Mouse (Mus musculus): ENCODE results near the gene Cmtm6. TPM values are rescaled to one million over a fixed set of nuclear protein-coding genes. Genes with fewer than 3 reads are reported as not detected.
A peak's percentile ranks its signal among the peaks of the same experiment; 100 is the strongest.
"Not testable (repeated sequence)": the region's sequence is repeated elsewhere in the genome, so short reads cannot be mapped to it uniquely, and the experiment has no call there.

Cmtm6 gene
- total and polyA plus RNA-seq, 2 experiments from 2014 or later, result 17.9 to 24.8 TPM

DNA sequence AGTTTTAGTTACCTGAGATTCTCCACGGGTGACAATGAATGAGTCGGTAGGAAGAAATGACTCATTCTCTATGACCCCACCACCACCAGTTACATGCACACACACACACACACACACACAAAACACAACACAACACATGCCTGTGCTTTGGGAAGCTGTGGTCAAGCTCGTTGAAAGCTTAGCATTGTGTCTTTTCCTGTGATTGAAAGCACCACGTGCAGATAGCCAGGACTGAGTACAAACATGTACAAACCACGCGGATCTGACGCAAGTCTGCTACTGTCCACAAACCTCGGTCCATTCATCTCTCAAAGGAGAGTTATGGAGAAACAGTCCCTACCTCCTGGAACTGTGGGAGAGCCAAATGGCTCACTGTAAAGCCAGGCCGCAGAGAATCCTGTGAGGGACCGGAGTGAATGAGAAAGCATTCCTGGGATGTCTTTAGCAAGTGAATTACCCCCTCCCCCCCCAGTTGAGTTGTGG lies 40.8 kb upstream of the Cmtm6 start:
- Histone ChIP-seq H3K9ac (replicated peaks; ENCODE audit: low read length) (peak overlapping the region; percentile 99), H3K9me3 (ENCODE audit: low read length) (no peaks in the 10 kb centered on the region), H3K4me1 (ENCODE audit: insufficient read depth, low read length) (peaks cover 15% of the 10 kb centered on the region), H3K36me3 (ENCODE audit: insufficient read depth, low read length) (peaks cover 16% of the 10 kb centered on the region), H3K4me2 (ENCODE audit: low read depth, low read length) (peak overlapping the region; percentile 78), H3K27ac (no peak overlapping the region), H3K4me3 (ENCODE audit: low read length) (peak overlapping the region; percentile 98), H3K27me3 (ENCODE audit: insufficient read depth, low read length) (no peaks in the 10 kb centered on the region)
- ATAC-seq (no peak), DNase-seq (ENCODE audit: low spot score) (peak; percentile 18)
- WGBS, result 5% methylated on average over 10 of the region's 10 CpGs
- TF ChIP-seq CTCF (IDR thresholded peaks at IDR 0.05; ENCODE audit: low read depth), result no peak

DNA sequence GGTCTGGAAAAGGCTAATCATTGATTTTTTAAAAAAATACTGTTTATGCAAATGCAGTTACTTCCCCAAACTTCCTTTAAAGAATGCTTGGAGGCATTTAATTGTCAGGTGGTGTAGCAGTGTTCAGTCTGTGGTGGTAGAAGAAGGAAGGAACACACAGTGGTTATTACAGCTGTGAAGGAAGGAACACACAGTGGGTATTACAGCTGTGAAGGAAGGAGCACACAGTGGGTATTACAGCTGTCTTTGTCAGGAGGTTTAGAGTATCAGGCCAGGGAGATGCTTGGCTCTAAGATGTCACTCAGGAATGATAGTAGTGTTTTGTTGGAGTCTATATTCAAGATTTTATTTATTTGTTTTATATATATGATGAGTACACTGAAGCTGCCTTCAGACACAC lies 39.8 kb upstream of the Cmtm6 start:
- H3K4me1 ChIP-seq (ENCODE audit: insufficient read depth, low read length), result peaks cover 15% of the 10 kb centered on the region
- TF ChIP-seq CTCF (IDR thresholded peaks at IDR 0.05; ENCODE audit: low read depth), result no peak

DNA sequence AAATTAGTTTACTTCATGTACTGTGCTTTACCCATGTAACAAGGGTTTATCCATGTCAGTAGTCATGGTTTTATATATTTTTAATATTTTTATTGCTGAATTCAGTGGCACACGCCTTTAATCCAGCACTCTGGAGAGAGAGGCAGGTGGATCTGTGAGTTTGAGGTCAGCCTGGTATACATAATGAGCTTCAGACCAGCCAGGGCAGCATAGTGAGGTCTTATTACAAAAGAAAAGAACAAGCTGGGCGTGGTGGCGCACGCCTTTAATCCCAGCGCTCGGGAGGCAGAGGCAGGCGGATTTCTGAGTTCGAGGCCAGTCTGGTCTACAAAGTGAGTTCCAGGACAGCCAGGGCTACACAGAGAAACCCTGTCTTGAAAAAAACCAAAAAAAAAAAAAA lies 35.3 kb upstream of the Cmtm6 start:
- not testable (repeated sequence) for H3K9me3 ChIP-seq (ENCODE audit: low read length); H3K4me1 ChIP-seq (ENCODE audit: insufficient read depth, low read length); H3K27ac ChIP-seq; ATAC-seq; H3K9ac ChIP-seq (replicated peaks; ENCODE audit: low read length); H3K4me3 ChIP-seq (ENCODE audit: low read length); H3K27me3 ChIP-seq (ENCODE audit: insufficient read depth, low read length); DNase-seq (ENCODE audit: low spot score); H3K4me2 ChIP-seq (ENCODE audit: low read depth, low read length)
- WGBS, result 97% methylated on average over 8 of the region's 8 CpGs
- H3K36me3 ChIP-seq (ENCODE audit: insufficient read depth, low read length), result peaks cover 26% of the 10 kb centered on the region

More for the DNA sequence above, 39.8 kb upstream of the Cmtm6 start:
- ATAC-seq (no peak), DNase-seq (ENCODE audit: low spot score) (no peak)
- Histone ChIP-seq H3K27ac (no peak overlapping the region), H3K36me3 (ENCODE audit: insufficient read depth, low read length) (peaks cover 16% of the 10 kb centered on the region), H3K4me3 (ENCODE audit: low read length) (no peak overlapping the region), H3K9ac (replicated peaks; ENCODE audit: low read length) (0 out of 2 replicates have a peak overlapping the region, but pooled peaks have one; percentile 24), H3K27me3 (ENCODE audit: insufficient read depth, low read length) (no peaks in the 10 kb centered on the region), H3K9me3 (ENCODE audit: low read length) (no peaks in the 10 kb centered on the region), H3K4me2 (ENCODE audit: low read depth, low read length) (peak overlapping the region; percentile 78)

DNA sequence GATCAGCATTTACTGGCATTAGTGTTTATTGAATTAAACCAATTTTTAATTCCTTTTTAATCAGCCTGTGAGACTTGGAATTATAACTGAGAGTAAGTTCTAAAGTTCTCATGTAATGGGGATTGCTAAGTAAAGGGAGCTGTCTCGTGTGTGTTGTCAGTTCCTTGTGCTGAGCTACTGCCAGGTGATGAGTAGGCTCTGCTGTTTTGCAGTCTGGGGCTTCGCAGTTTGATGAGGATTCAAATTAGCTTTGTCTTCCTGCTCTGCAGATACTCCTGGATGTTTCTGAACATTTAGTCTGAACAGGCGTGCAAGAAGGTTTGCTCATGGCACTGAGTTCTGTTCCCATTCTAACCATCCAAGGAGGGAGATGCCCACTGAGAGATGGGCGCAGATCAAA lies 33.8 kb upstream of the Cmtm6 start:
- no peak for TF ChIP-seq CTCF (IDR thresholded peaks at IDR 0.05; ENCODE audit: low read depth)
- Histone ChIP-seq H3K9me3 (ENCODE audit: low read length) (no peaks in the 10 kb centered on the region), H3K4me3 (ENCODE audit: low read length) (no peak overlapping the region), H3K9ac (replicated peaks; ENCODE audit: low read length) (no peak overlapping the region), H3K4me2 (ENCODE audit: low read depth, low read length) (no peak overlapping the region), H3K27ac (no peak overlapping the region), H3K27me3 (ENCODE audit: insufficient read depth, low read length) (no peaks in the 10 kb centered on the region), H3K36me3 (ENCODE audit: insufficient read depth, low read length) (peaks cover 26% of the 10 kb centered on the region), H3K4me1 (ENCODE audit: insufficient read depth, low read length) (no peaks in the 10 kb centered on the region)
- DNase-seq (ENCODE audit: low spot score) (no peak), ATAC-seq (no peak)
- 87% methylated on average over 4 of the region's 4 CpGs for WGBS

GRCm38 (mm10) chr9:114697926-114698325 lies 33.0 kb upstream of the Cmtm6 start:
- Histone ChIP-seq H3K9me3 (ENCODE audit: low read length) (no peaks in the 10 kb centered on the region), H3K36me3 (ENCODE audit: insufficient read depth, low read length) (peaks cover 17% of the 10 kb centered on the region), H3K4me2 (ENCODE audit: low read depth, low read length) (no peak overlapping the region), H3K4me3 (ENCODE audit: low read length) (no peak overlapping the region), H3K4me1 (ENCODE audit: insufficient read depth, low read length) (no peaks in the 10 kb centered on the region), H3K27me3 (ENCODE audit: insufficient read depth, low read length) (no peaks in the 10 kb centered on the region), H3K27ac (no peak overlapping the region), H3K9ac (replicated peaks; ENCODE audit: low read length) (no peak overlapping the region)
- DNase-seq (ENCODE audit: low spot score) (no peak), ATAC-seq (no peak)
- TF ChIP-seq CTCF (IDR thresholded peaks at IDR 0.05; ENCODE audit: low read depth), result no peak
- WGBS, result 72% methylated on average over 5 of the region's 5 CpGs

- no peak for TF ChIP-seq CTCF (IDR thresholded peaks at IDR 0.05; ENCODE audit: low read depth)
- ATAC-seq (no peak), DNase-seq (ENCODE audit: low spot score) (no peak)
- Histone ChIP-seq H3K27ac (no peak overlapping the region), H3K9ac (replicated peaks; ENCODE audit: low read length) (no peak overlapping the region), H3K4me2 (ENCODE audit: low read depth, low read length) (no peak overlapping the region), H3K36me3 (ENCODE audit: insufficient read depth, low read length) (peaks cover 14% of the 10 kb centered on the region), H3K4me1 (ENCODE audit: insufficient read depth, low read length) (no peaks in the 10 kb centered on the region), H3K4me3 (ENCODE audit: low read length) (no peak overlapping the region), H3K27me3 (ENCODE audit: insufficient read depth, low read length) (no peaks in the 10 kb centered on the region), H3K9me3 (ENCODE audit: low read length) (no peaks in the 10 kb centered on the region)
- WGBS, result 54% methylated on average over 6 of the region's 6 CpGs
Measured at GRCm38 (mm10) chr9:114699262-114699661, 31.7 kb upstream of the Cmtm6 start.

DNA sequence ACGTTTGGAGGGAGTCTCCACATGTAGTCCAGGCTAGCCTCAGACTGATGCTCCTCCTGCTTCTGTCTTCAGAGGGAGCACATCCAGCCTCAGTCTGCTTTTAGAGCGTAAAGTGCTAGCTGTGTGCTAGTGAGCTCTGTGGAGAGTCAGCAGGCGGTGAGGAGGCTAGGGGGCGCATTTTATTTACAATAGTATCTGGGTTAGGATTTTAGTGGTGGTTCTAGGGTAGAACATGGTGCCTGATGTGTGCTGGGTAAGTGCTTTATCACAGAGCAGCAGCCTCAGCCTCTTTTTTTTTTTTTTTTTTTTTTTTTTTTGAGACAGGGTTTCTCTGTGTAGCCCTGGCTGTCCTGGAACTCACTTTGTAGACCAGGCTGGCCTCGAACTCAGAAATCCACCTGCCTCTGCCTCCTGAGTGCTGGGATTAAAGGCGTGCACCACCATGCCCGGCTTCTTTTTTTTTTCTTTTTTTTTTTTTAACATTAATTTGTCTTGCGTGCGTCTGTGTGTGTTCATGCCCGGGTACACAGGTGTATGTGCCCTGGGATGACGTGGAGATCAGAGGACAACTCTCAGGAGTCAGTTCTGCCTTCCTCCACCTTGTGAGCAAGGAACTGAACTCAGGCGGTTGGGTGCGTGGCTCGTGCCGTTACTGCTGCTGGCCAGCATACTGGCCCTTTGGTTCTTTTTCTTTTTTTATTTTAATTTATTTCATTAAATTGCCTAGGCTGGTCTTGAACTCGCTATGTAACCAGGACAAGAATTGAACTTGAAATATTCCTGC lies 30.8 kb upstream of the Cmtm6 start:
- H3K4me1 ChIP-seq (ENCODE audit: insufficient read depth, low read length), result no peaks in the 10 kb centered on the region
- 90% methylated on average over 15 of the region's 16 CpGs for WGBS
- H3K4me2 ChIP-seq (ENCODE audit: low read depth, low read length), result no peak overlapping the region
- no peak for ATAC-seq
- no peak overlapping the region for H3K9ac ChIP-seq (replicated peaks; ENCODE audit: low read length)
- H3K27me3 ChIP-seq (ENCODE audit: insufficient read depth, low read length), result no peaks in the 10 kb centered on the region
- no peak overlapping the region for H3K27ac ChIP-seq
- DNase-seq (ENCODE audit: low spot score), result no peak
- TF ChIP-seq CTCF (IDR thresholded peaks at IDR 0.05; ENCODE audit: low read depth), result no peak
- no peak overlapping the region for H3K4me3 ChIP-seq (ENCODE audit: low read length)
- H3K9me3 ChIP-seq (ENCODE audit: low read length), result no peaks in the 10 kb centered on the region
- H3K36me3 ChIP-seq (ENCODE audit: insufficient read depth, low read length), result peaks cover 10% of the 10 kb centered on the region; the same call in 1 of the 2 replicates
